ENCODE assay signal across 16 mouse cellular contexts in genomic region chr4:149454879-149455278, GRCm38 (mm10). TPM values are rescaled to one million over a fixed set of nuclear protein-coding genes. Genes with fewer than 3 reads are reported as not detected.
DNase-seq lines count a peak whose midpoint lies in the region; ATAC-seq and TF ChIP-seq lines count a peak whose summit lies in the region.
"Had no signal": no experiment of that assay in that cellular context is flagged by ENCODE, and none has a peak within 500 bp of the region (broad histone marks: within the 10 kb centered on the region; RNA-seq: fewer than 3 reads in every experiment).

TSS of gene Rbp7 (minus strand) at chr4:149454978.

- peak; percentile 97 for DNase-seq in heart, adult 11 months
- no peak for DNase-seq in heart, embryonic 10.5 days (ENCODE audit: low spot score)
- no peak for DNase-seq in adrenal gland, postnatal 14 days
- DNase-seq in MN1 (ENCODE audit: low spot score): no peak
- no peak for DNase-seq in urinary bladder, postnatal 14 days (ENCODE audit: low spot score)
- DNase-seq: embryo, embryonic 11 days; retina, postnatal 1 day; thymus, adult 18-20 months had no signal

- H3K4me2 ChIP-seq in heart, embryonic 12.5 days: no peak within 1 kb of the TSS
- H3K4me2 ChIP-seq: limb, embryonic 12.5 days; midbrain, embryonic 15.5 days; neural tube, embryonic 12.5 days had no signal

- 50% methylated on average over 8 of the region's 8 CpGs for WGBS in heart, embryonic 10.5 days
- 51% methylated on average over 8 of the region's 8 CpGs for WGBS in heart, embryonic 12.5 days

- peak; percentile 29; the same call in 1 of the 2 replicates for ATAC-seq in heart, embryonic 12.5 days (ENCODE audit: insufficient number of reproducible peaks, low FRiP score)
- no peak for ATAC-seq in erythroid progenitor cell, adult 5-6 weeks (replicated peaks; ENCODE audit: low FRiP score, poor library complexity, severe bottlenecking)
- ATAC-seq: midbrain, embryonic 15.5 days had no signal

- no peak within 1 kb of the TSS for H3K4me3 ChIP-seq in heart, embryonic 10.5 days
- peak within 1 kb of the TSS; percentile 64 for H3K4me3 ChIP-seq in E14TG2a.4 (replicated peaks; ENCODE audit: low read length)
- H3K4me3 ChIP-seq in heart, embryonic 12.5 days: no peak within 1 kb of the TSS
- H3K4me3 ChIP-seq: limb, embryonic 12.5 days; midbrain, embryonic 15.5 days; neural tube, embryonic 12.5 days had no signal

- peaks cover 8% of the 10 kb centered on the region; the same call in 1 of the 2 replicates for H3K4me1 ChIP-seq in heart, embryonic 10.5 days
- peaks cover 32% of the 10 kb centered on the region for H3K4me1 ChIP-seq in E14TG2a.4 (replicated peaks; ENCODE audit: low read depth, low read length)
- peaks cover 3% of the 10 kb centered on the region; the same call in 1 of the 2 replicates for H3K4me1 ChIP-seq in heart, embryonic 12.5 days (replicated peaks)
- H3K4me1 ChIP-seq: limb, embryonic 12.5 days; midbrain, embryonic 15.5 days; neural tube, embryonic 12.5 days had no signal

- no peak within 1 kb of the TSS for H3K27ac ChIP-seq in heart, embryonic 10.5 days
- no peak within 1 kb of the TSS for H3K27ac ChIP-seq in heart, embryonic 12.5 days (ENCODE audit: poor library complexity, severe bottlenecking)
- H3K27ac ChIP-seq: limb, embryonic 12.5 days; macrophage; midbrain, embryonic 15.5 days; neural tube, embryonic 12.5 days had no signal

- no peaks in the 10 kb centered on the region for H3K36me3 ChIP-seq in heart, embryonic 10.5 days
- H3K36me3 ChIP-seq in E14TG2a.4 (ENCODE audit: insufficient read depth, low read length): no peaks in the 10 kb centered on the region
- H3K36me3 ChIP-seq in heart, embryonic 12.5 days: no peaks in the 10 kb centered on the region
- H3K36me3 ChIP-seq: limb, embryonic 12.5 days; midbrain, embryonic 15.5 days; neural tube, embryonic 12.5 days had no signal

- no peak within 1 kb of the TSS for H3K9ac ChIP-seq in heart, embryonic 12.5 days
- H3K9ac ChIP-seq: limb, embryonic 12.5 days; midbrain, embryonic 15.5 days; neural tube, embryonic 12.5 days had no signal

- no peaks in the 10 kb centered on the region for H3K27me3 ChIP-seq in heart, embryonic 10.5 days (ENCODE audit: insufficient read depth, poor library complexity, severe bottlenecking)
- peaks cover 11% of the 10 kb centered on the region for H3K27me3 ChIP-seq in E14TG2a.4 (ENCODE audit: insufficient read depth, low read length)
- H3K27me3 ChIP-seq in heart, embryonic 12.5 days (replicated peaks): no peaks in the 10 kb centered on the region
- H3K27me3 ChIP-seq: limb, embryonic 12.5 days; midbrain, embryonic 15.5 days; neural tube, embryonic 12.5 days had no signal

- no peaks in the 10 kb centered on the region for H3K9me3 ChIP-seq in heart, embryonic 10.5 days
- no peaks in the 10 kb centered on the region for H3K9me3 ChIP-seq in E14TG2a.4 (ENCODE audit: low read length)
- H3K9me3 ChIP-seq in heart, embryonic 12.5 days (replicated peaks): peaks cover 4% of the 10 kb centered on the region; the same call in 1 of the 2 replicates
- H3K9me3 ChIP-seq: midbrain, embryonic 15.5 days; neural tube, embryonic 12.5 days had no signal

- no peak for TF ChIP-seq CTCF in E14TG2a.4 (conservative IDR thresholded peaks at IDR 0.05; ENCODE audit: low read length)

RNA-seq across cellular contexts. Expression of gene Rbp7, which starts in this region (rescaled TPM):
- polyA plus RNA-seq in heart, embryonic 10.5 days (2016; fragmentation: Nextera tagmentation; extraction: Ambion mirVana): 0.67 and 1.3 TPM in 2 replicates
- total RNA-seq in adrenal gland, postnatal 14 days (2021): 103 and 104 TPM in 2 replicates
- 2.4 and 3.4 TPM in 2 replicates for polyA plus RNA-seq in heart, embryonic 12.5 days (2016; fragmentation: Nextera tagmentation; extraction: Ambion mirVana)
- total RNA-seq in erythroid progenitor cell, adult 5-6 weeks (2015; ENCODE audit: low replicate concordance): not detected in 2 replicates
- total RNA-seq in erythroid progenitor cell, adult 5-6 weeks (2017; ENCODE audit: low replicate concordance): not detected in 2 replicates
- total RNA-seq: left cerebral cortex, adult 18-20 months had no signal
- polyA plus RNA-seq: limb, embryonic 12.5 days; macrophage; neural tube, embryonic 12.5 days had no signal

Comparison
In these comparisons a context has a peak if more than half of its experiments do, and no peak if none do; other contexts are left out.
1. RNA of gene Rbp7 (total RNA-seq): 103 to 104 TPM in adrenal gland, postnatal 14 days; not detected in erythroid progenitor cell, adult 5-6 weeks; every median in the first group is over 100 times any median in the second.